Mouse (Mus musculus) granulocyte monocyte progenitor cell, adult 5-6 weeks (primary cell): ENCODE data around the gene Cops6. TPM values are rescaled to one million over a fixed set of nuclear protein-coding genes. Genes with fewer than 3 reads are reported as not detected.
A peak's percentile ranks its signal among the peaks of the same experiment; 100 is the strongest.

Source experiments
- ATAC-seq: replicated peaks from 2 replicates; pipeline ENCODE4 v1.8.0; 2016; ENCODE audit warnings: mild to moderate bottlenecking, moderate TSS enrichment, inconsistent platforms; ENCODE audit not compliant: poor library complexity, severe bottlenecking
- total RNA-seq, 2 experiments: library from RNA; stranded (forward) in 1 of 2; stranded (reverse) in 1 of 2; fragments of 200-712, 200-1000 nt in 1 of 2; fragments of >200 nt in 1 of 2; fragmentation: Nextera tagmentation in 1 of 2; gene quantifications; 2 replicates each; pipeline ENCODE4 v1.2.3; 2014 to 2017

The Cops6 gene
- total RNA-seq, 2 experiments from 2014 or later, result 39.6 to 117 TPM

- ATAC-seq, result peak; percentile 71
These were observed 26.2 kb downstream of the Cops6 start, which contains the start of the genes Taf6 and Cnpy4 for GRCm38 (mm10) chr5:138186950-138187638. TSS of gene Taf6 (minus strand) at chr5:138187451. TSS of gene Cnpy4 (plus strand) at chr5:138187485.

- ATAC-seq, result peak; percentile 72
These were observed 26.9 kb downstream of the Cops6 start for GRCm38 (mm10) chr5:138187661-138188306.

DNA sequence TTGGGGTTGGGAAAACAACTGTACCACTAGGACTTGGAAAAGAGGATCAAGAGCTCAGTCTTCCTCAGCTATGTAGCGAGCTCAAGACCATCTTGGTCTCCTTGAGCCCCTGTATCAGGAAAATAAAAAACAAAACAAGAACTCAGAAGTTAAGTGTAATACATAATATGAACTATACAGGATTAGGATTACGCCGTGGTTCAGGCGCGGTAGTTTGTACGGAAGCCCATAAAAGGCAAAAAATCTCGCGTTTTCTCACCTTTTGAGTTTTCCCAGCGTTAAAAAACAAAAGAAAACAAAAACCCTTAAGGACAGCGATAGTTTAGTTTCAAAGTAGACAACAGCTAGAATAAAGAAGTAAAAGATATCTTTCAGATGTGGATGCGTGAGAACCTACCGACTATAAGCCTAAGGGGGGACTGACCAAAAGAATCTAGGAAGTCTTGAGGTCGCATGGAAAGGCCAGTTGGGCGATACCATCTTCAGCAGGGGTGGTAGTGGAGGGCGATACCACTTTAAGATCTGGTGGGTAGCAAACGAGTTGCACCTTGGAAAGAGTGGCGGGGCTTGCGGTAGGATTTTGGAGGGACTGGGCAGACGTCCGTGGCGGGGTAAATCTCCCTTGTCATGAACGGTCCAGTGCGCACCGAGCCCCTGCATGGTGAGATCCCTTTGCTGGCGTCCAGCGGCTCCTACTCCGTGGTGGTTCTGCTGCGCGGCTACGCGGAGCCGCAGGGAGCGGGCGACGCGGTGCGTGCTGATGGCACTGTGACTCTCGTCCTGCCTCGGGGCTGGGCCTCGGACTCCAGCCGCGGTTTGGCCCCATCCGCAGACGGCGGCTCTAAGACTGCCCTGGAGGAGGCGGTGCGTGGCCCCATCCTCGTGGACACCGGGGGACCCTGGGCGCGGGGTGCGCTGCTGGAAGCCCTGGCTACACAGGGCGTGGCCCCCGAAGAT, 33.2 kb downstream of the Cops6 start, which contains the start of gene Mblac1:
TSS of gene Mblac1 (plus strand) at position 544 of the 957 bp plus-strand sequence.
- peak; percentile 71 for ATAC-seq

DNA sequence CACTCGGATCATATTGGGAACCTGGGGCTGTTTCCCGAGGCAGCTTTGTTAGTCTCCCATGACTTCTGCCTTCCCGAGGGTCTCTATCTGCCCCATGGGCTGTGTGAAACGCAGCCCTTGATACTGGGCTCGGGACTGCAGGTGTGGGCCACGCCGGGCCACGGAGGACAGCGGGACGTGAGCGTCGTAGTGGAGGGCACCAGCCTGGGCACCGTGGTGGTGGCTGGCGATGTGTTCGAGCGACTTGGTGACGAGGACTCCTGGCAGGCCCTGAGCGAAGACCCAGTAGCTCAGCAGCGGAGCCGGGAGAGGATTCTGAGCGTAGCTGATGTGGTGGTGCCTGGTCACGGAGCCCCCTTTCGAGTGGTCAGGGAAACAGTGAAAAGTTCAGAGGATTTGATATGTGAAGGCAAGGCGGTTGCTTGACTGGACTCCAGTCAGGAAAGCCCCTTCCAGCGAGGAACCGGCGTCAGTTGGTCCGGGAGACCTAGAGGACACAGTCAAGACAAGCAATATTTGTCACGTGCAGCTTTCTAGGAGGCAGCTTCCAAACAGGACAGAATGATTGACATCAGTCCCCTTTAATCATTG, 34.0 kb downstream of the Cops6 start:
- peak; percentile 31 for ATAC-seq

DNA sequence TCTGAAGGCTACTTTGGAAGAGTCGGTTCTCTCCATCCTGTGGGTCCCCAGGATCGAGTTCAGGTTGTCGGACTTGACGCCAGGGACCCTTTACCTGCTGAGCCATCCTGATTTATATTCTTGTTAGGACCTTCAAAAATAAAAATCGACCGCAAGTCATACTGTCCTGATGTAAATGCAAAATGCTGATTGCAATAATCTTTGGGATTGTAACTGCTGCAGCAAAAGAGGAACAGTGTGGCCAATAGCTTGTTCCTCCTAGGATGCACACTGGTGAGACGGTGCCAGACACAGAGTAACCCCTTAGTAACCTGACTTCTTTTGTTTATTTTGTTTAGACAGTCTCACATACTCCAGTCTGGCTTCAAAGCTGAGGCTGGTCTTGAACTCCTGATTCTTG, 34.6 kb downstream of the Cops6 start:
- peak; percentile 69 for ATAC-seq

DNA sequence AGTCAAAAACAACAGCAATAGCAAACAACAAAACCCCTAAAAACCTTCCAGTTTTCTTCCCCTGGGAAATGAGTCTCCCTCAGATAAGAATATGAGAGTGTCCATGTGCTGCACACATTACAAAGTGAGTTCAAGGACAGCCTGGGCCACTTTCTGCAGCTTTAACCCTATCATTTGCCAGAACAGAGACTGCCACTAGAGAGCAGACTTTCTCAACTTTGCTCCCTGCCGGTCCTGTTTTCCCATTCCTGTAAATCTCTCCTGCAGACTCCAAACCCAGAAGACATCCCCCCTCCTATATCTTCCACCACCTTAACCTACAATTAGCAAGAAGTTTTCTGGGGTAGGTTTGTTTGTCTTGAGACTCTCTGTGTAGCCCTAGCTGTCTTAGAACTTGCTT, 38.7 kb downstream of the Cops6 start:
- ATAC-seq, result no peak

DNA sequence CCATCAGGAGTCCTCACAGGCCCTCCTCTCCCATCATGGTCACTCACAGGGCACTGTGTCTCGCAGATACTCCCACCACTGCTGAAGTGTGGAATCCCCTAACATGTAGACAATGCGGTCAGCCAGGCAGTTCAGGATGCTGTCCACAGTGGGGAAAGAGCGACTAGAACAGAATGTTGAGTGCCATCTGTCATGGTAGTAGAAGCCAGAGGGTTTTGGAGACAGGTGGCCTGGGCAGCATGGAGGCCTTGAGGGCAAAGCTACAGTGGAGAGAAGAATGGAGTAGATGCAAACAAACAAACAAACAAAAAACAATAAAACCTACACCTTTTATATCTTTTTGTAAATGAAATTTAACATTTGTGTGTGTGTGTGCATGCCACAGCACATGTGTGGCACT, 41.2 kb downstream of the Cops6 start:
- ATAC-seq, result no peak

GRCm38 (mm10) chr5:138207253-138207652, 46.4 kb downstream of the Cops6 start:
- ATAC-seq, result peak; percentile 59

GRCm38 (mm10) chr5:138207873-138208272, 47.0 kb downstream of the Cops6 start:
- ATAC-seq, result no peak

Other genes with a start within 250 kb of the Cops6 start
- gene Cyp3a13, start 239.5 kb upstream of the Cops6 start, total RNA-seq (2014; fragmentation: Nextera tagmentation), result not detected in 2 replicates
- not detected in 2 replicates for gene Cyp3a13, start 239.5 kb upstream of the Cops6 start, total RNA-seq (2017)
- gene Gjc3, start 198.0 kb upstream of the Cops6 start, total RNA-seq (2014; fragmentation: Nextera tagmentation), result not detected in 2 replicates
- gene Gjc3, start 198.0 kb upstream of the Cops6 start, total RNA-seq (2017), result not detected in 2 replicates
- not detected in 2 replicates for gene Azgp1, start 179.6 kb upstream of the Cops6 start, total RNA-seq (2014; fragmentation: Nextera tagmentation)
- gene Azgp1, start 179.6 kb upstream of the Cops6 start, total RNA-seq (2017), result not detected in 2 replicates
- gene Smok3a, start 139.8 kb upstream of the Cops6 start, total RNA-seq (2014; fragmentation: Nextera tagmentation), result not detected in 2 replicates
- gene Smok3a, start 139.8 kb upstream of the Cops6 start, total RNA-seq (2017), result not detected in 2 replicates
- gene Smok3b, start 139.6 kb upstream of the Cops6 start, total RNA-seq (2014; fragmentation: Nextera tagmentation), result not detected in 2 replicates
- gene Smok3b, start 139.6 kb upstream of the Cops6 start, total RNA-seq (2017), result not detected in 2 replicates
- gene Smok3c, start 107.9 kb upstream of the Cops6 start, total RNA-seq (2014; fragmentation: Nextera tagmentation), result not detected in 2 replicates
- gene Smok3c, start 107.9 kb upstream of the Cops6 start, total RNA-seq (2017), result not detected in 2 replicates
- 21.5 and 26.8 TPM in 2 replicates for gene Zkscan1, start 76.0 kb upstream of the Cops6 start, total RNA-seq (2014; fragmentation: Nextera tagmentation)
- gene Zkscan1, start 76.0 kb upstream of the Cops6 start, total RNA-seq (2017), result 19.2 and 25.8 TPM in 2 replicates
- 10.9 and 16.6 TPM in 2 replicates for gene Zscan21, start 44.2 kb upstream of the Cops6 start, total RNA-seq (2014; fragmentation: Nextera tagmentation)
- gene Zscan21, start 44.2 kb upstream of the Cops6 start, total RNA-seq (2017), result 10.9 and 14.8 TPM in 2 replicates
- 7.9 and 11.2 TPM in 2 replicates for gene Zfp113, start 5.3 kb upstream of the Cops6 start, total RNA-seq (2014; fragmentation: Nextera tagmentation)
- gene Zfp113, start 5.3 kb upstream of the Cops6 start, total RNA-seq (2017), result 5.8 and 6.0 TPM in 2 replicates
- 33.9 and 43.1 TPM in 2 replicates for gene Ap4m1, start 10.9 kb downstream of the Cops6 start, total RNA-seq (2014; fragmentation: Nextera tagmentation)
- gene Ap4m1, start 10.9 kb downstream of the Cops6 start, total RNA-seq (2017), result 34.8 and 41.5 TPM in 2 replicates
- gene Mcm7, start 11.4 kb downstream of the Cops6 start, total RNA-seq (2014; fragmentation: Nextera tagmentation), result 291 and 311 TPM in 2 replicates
- 490 and 580 TPM in 2 replicates for gene Mcm7, start 11.4 kb downstream of the Cops6 start, total RNA-seq (2017)
- 30.1 and 46.9 TPM in 2 replicates for gene Taf6, start 26.4 kb downstream of the Cops6 start, total RNA-seq (2014; fragmentation: Nextera tagmentation)
- gene Taf6, start 26.4 kb downstream of the Cops6 start, total RNA-seq (2017), result 46.2 and 49.0 TPM in 2 replicates
- 26.5 and 36.2 TPM in 2 replicates for gene Cnpy4, start 26.4 kb downstream of the Cops6 start, total RNA-seq (2014; fragmentation: Nextera tagmentation)
- gene Cnpy4, start 26.4 kb downstream of the Cops6 start, total RNA-seq (2017), result 50.9 and 52.5 TPM in 2 replicates
- gene Mblac1, start 33.2 kb downstream of the Cops6 start, total RNA-seq (2014; fragmentation: Nextera tagmentation), result 7.8 and 10.6 TPM in 2 replicates
- gene Mblac1, start 33.2 kb downstream of the Cops6 start, total RNA-seq (2017), result 8.8 and 12.4 TPM in 2 replicates
- 2.3 and 4.3 TPM in 2 replicates for gene Nxpe5, start 64.8 kb downstream of the Cops6 start, total RNA-seq (2014; fragmentation: Nextera tagmentation)
- 1.8 and 2.8 TPM in 2 replicates for gene Nxpe5, start 64.8 kb downstream of the Cops6 start, total RNA-seq (2017)
- 132 and 143 TPM in 2 replicates for gene Lamtor4, start 94.4 kb downstream of the Cops6 start, total RNA-seq (2014; fragmentation: Nextera tagmentation)
- 80.9 and 86.9 TPM in 2 replicates for gene Lamtor4, start 94.4 kb downstream of the Cops6 start, total RNA-seq (2017)
- 66.1 and 68.2 TPM in 2 replicates for gene BC037034, start 103.0 kb downstream of the Cops6 start, total RNA-seq (2014; fragmentation: Nextera tagmentation)
- 37.8 and 50.5 TPM in 2 replicates for gene BC037034, start 103.0 kb downstream of the Cops6 start, total RNA-seq (2017)
- gene Gal3st4, start 111.8 kb downstream of the Cops6 start, total RNA-seq (2014; fragmentation: Nextera tagmentation), result not detected in 2 replicates
- gene Gal3st4, start 111.8 kb downstream of the Cops6 start, total RNA-seq (2017), result 1.5 TPM in 1 of 2 replicates, not detected in the other
- not detected in 2 replicates for gene Gm43720, start 118.9 kb downstream of the Cops6 start, total RNA-seq (2014; fragmentation: Nextera tagmentation)
- gene Gm43720, start 118.9 kb downstream of the Cops6 start, total RNA-seq (2017), result 0.05 TPM in 1 of 2 replicates, not detected in the other
- gene Gpc2, start 118.9 kb downstream of the Cops6 start, total RNA-seq (2014; fragmentation: Nextera tagmentation), result 4.2 and 7.9 TPM in 2 replicates
- gene Gpc2, start 118.9 kb downstream of the Cops6 start, total RNA-seq (2017), result 2.9 and 3.9 TPM in 2 replicates
- gene Stag3, start 119.2 kb downstream of the Cops6 start, total RNA-seq (2014; fragmentation: Nextera tagmentation), result 11.7 and 19.4 TPM in 2 replicates
- gene Stag3, start 119.2 kb downstream of the Cops6 start, total RNA-seq (2017), result 7.6 and 17.4 TPM in 2 replicates
- not detected in 2 replicates for gene Pvrig, start 180.9 kb downstream of the Cops6 start, total RNA-seq (2014; fragmentation: Nextera tagmentation)
- not detected in 2 replicates for gene Pvrig, start 180.9 kb downstream of the Cops6 start, total RNA-seq (2017)